Mouse (Mus musculus): ENCODE data around the gene Tspan15. TPM values are rescaled to one million over a fixed set of nuclear protein-coding genes. Genes with fewer than 3 reads are reported as not detected.

The Tspan15 gene
- polyA plus RNA-seq, 1 experiment from 2014 or later: 22.6 TPM

DNA sequence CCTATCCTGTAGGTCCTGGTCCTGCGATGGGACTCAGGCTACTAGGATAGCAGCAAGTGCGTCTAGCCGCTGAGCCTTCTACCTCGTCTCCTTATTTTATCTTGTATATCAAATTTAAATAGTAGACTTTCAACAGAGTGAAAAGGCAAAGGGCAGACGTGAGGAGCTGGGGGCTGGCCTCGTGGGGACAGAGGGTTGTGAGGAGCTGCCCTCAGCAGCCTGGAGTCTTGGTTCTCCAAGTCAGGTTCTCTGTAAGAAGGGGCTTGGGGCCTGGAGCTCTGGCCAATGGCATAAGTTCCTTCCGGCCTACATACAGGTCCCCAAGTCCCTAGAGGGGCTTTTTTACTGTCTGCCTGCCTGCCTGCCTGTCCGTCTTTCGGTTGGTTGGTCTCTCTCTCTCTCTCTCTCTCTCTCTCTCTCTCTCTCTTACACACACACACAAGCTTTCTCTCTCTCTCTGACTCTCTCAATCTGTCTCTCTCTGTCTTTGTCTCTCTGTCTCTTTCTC is 57.1 kb downstream of the Tspan15 start:
- no peak for DNase-seq (ENCODE audit: low read depth, low spot score)
- no peak for TF ChIP-seq CTCF (IDR thresholded peaks at IDR 0.05)

DNA sequence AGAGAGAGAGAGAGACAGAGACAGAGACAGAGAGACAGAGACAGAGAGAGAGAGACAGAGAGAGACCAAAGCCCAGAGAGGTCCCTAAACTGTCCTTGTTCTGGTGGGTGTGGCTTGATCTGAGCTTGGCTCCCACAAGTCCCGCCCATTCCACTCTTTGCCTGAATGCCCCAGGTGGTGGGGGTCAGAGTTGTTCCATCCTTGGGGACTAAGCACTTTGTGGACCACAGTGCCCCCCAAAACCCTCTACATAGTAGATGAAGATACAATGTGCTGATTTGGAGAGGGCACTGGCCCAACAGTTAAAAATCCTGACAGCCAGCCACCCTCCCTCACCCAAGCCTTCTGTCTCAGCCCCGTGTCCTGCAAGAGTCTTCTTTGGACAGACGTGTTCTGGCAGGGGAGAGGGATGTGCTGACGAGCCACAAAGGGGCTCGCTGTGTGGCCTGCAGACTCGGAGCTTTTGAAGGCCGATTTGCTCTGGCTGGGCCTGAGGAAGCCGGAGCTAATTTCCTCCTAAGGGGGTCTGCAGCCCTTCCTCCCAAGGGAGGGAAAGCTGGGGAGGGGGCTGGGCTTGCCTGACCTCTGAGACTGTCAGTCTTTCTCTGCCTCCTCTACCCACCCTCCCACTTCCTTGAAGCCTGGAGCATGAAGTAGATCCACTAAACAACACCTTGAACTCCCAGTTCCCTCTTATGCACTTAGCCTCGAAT is 58.1 kb downstream of the Tspan15 start:
- ChIA-PET POLR2A (no interaction called here), CTCF (interaction anchor here (2.1 kb wide), 1 partner anchor 10 kb away, joined by 9 read pairs; no protein-coding TSS in a partner anchor)
- no peak for DNase-seq (ENCODE audit: low read depth, low spot score)
- H3K27me3 ChIP-seq: peaks cover 26% of the 10 kb centered on the region
- in situ Hi-C loops (cut with MboI; ENCODE audit: low pct_unique_long_range_greater_than_20kb): loop anchor here (5.0 kb wide), 1 partner anchor 56 kb away; no protein-coding TSS in a partner anchor
- ATAC-seq: no peak
- no peak for TF ChIP-seq CTCF (IDR thresholded peaks at IDR 0.05)

More for the DNA sequence above, 57.1 kb downstream of the Tspan15 start:
- ChIA-PET POLR2A (interaction anchor here (0.7 kb wide), 1 partner anchor 164 kb away, joined by 3 read pairs; no protein-coding TSS in a partner anchor), CTCF (interaction anchor here (2.1 kb wide), 1 partner anchor 9 kb away, joined by 9 read pairs; no protein-coding TSS in a partner anchor)
- H3K27me3 ChIP-seq: peaks cover 27% of the 10 kb centered on the region
- ATAC-seq: no peak
- in situ Hi-C loops (cut with MboI; ENCODE audit: low pct_unique_long_range_greater_than_20kb): loop anchor here (5.0 kb wide), 1 partner anchor 57 kb away; no protein-coding TSS in a partner anchor

DNA sequence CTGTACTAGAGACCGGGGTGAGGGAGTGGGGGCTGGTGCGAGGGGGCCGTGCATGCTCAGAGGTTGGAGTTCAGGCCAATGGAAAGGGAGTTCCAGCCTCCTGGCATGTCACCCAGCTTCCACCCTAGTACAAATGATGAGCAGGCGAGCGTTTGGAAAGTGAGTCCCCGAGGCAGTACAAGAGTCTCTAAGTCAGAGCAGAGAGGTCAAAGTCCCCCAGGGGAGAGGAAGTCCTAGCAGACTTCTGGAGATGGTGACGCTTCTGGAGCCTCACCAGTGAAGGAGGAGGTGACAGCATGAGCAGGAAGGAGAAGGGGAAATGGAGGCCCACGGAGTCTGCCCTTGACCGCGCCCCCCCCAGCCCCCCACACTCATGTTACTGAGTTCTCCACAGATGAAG is 68.6 kb downstream of the Tspan15 start:
- ATAC-seq (no peak), DNase-seq (ENCODE audit: low read depth, low spot score) (no peak)
- ChIA-PET CTCF (no interaction called here), POLR2A (interaction anchor here (0.8 kb wide), 1 partner anchor 25 kb away, joined by 3 read pairs; no protein-coding TSS in a partner anchor)
- H3K27me3 ChIP-seq: peaks cover 35% of the 10 kb centered on the region
- no peak for TF ChIP-seq CTCF (IDR thresholded peaks at IDR 0.05)
- in situ Hi-C loops (cut with MboI; ENCODE audit: low pct_unique_long_range_greater_than_20kb): no loop called here

DNA sequence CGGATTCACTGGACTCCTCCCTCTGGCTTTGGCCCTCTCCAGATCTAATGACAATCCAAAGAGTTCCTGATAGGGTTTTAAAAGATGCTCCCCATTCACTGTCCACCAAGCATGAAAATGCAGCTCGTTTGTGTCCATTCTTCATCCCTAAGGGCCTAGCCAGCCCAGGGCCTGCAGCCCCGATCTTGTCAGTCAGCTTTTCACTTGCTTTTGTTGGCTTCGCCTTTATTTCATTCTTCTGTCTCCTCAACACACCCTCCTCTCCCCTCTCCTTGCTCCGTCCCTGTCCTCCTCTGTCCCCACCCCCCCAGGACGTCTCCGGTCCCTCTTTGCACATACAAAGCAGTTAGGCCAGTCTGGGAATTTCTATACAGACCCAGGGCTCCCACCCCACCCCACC is 81.1 kb downstream of the Tspan15 start:
- in situ Hi-C loops (cut with MboI; ENCODE audit: low pct_unique_long_range_greater_than_20kb): no loop called here
- peaks cover 29% of the 10 kb centered on the region for H3K27me3 ChIP-seq
- no peak for DNase-seq (ENCODE audit: low read depth, low spot score)
- no peak for ATAC-seq
- CTCF ChIA-PET: no interaction called here
- no peak for TF ChIP-seq CTCF (IDR thresholded peaks at IDR 0.05)
- POLR2A ChIA-PET: no interaction called here

DNA sequence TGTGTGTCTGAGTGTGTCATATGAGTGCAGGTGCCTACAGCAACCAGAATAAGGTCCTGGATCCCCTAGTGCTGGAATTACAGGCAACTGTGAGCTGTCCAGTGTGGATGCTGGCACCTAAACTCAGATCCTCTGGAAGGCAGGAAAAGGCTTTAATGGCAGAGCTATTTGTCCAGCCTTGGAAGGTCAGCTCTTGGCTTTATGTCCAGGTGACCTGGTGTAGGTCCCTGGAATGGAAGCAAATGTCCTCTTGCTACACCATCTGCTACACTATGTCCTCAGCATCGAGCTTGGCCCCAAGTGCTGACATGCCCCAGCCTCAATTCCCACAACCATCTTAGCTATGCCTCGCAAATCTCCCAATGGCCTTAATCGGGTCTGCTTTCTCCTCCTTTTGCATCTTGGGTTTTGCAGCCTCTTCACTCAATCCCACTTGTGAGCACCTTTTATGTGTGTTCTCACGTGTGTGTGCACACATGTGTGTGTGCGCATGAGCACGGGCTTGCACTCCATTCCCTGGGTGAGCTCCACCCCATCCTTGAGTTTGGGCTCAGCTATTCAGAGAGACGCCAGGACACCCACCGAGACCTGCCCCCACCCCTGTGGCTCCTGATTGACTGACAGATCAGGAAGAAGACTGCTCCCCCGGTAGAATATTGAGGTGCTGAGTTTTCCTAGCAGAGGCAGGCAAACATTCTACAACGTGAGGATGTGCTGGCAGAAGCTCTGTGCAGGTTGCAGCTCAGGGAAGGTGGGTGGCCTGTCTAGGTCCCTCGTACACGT is 83.4 kb downstream of the Tspan15 start:
- in situ Hi-C loops (cut with MboI; ENCODE audit: low pct_unique_long_range_greater_than_20kb): no loop called here
- no peak for DNase-seq (ENCODE audit: low read depth, low spot score)
- CTCF ChIA-PET: no interaction called here

DNA sequence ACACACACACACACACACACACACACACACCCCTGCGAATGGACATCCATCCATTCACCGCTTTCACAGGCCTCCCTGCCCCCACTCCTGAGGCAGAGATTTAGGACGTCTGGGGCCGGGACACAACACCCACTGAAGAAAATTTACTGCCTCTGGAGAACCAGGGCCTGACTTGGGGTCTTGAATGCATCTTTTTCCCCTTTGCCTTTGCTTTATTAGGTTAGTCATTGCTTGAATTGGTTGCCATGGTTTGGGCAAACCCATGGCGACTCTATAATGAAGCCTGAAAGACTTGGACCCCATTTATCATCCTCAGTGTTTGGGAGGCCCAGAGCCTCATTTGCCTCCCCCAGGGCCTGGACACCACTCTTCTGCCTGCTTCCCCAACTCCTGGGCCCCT is 85.1 kb downstream of the Tspan15 start:
- peaks cover 14% of the 10 kb centered on the region for H3K27me3 ChIP-seq
- in situ Hi-C loops (cut with MboI; ENCODE audit: low pct_unique_long_range_greater_than_20kb): no loop called here
- no peak for TF ChIP-seq CTCF (IDR thresholded peaks at IDR 0.05)
- POLR2A ChIA-PET: no interaction called here
- no peak for DNase-seq (ENCODE audit: low read depth, low spot score)
- CTCF ChIA-PET: no interaction called here
- ATAC-seq: no peak

More for the DNA sequence above, 83.4 kb downstream of the Tspan15 start:
- no peak for ATAC-seq
- H3K27me3 ChIP-seq: peaks cover 21% of the 10 kb centered on the region
- TF ChIP-seq CTCF (IDR thresholded peaks at IDR 0.05): no peak
- POLR2A ChIA-PET: interaction anchor here (0.5 kb wide), 1 partner anchor 237 kb away, joined by 4 read pairs; no protein-coding TSS in a partner anchor

DNA sequence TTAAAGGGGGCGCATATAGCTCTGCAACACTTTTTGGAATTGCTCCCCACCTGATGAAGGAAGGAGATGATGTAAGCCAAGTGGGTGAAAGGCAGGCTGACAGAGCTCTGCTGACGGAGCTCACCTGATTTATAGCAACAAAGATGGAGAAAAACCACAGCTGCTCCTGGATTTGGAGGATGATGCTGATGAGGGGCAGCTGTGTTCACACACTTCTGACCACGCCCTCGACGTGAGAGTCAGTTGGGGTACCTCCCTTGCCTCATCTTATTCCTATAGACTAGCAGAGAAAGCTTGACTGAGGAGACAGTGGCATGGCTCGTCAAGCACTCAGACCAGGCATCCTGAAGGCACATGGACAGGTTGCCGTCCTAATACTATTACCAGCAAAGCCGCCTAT is 87.2 kb downstream of the Tspan15 start, which contains the start of gene Fam241b:
Gene Fam241b, minus strand, starts transcription at position 101 of the 400 bp plus-strand sequence.
- CTCF ChIA-PET: no interaction called here

GRCm38 (mm10) chr10:62138040-62138439 is 93.0 kb downstream of the Tspan15 start:
- TF ChIP-seq CTCF (IDR thresholded peaks at IDR 0.05): no peak
- DNase-seq (ENCODE audit: low read depth, low spot score) (no peak), ATAC-seq (no peak)
- H3K27me3 ChIP-seq: peaks cover 29% of the 10 kb centered on the region
- POLR2A ChIA-PET: interaction anchor here (0.7 kb wide), 1 partner anchor 23 kb away, joined by 3 read pairs; no protein-coding TSS in a partner anchor
- CTCF ChIA-PET: no interaction called here
- in situ Hi-C loops (cut with MboI; ENCODE audit: low pct_unique_long_range_greater_than_20kb): no loop called here

More for the DNA sequence above, 87.2 kb downstream of the Tspan15 start, which contains the start of gene Fam241b:
- no peak for ATAC-seq
- H3K27me3 ChIP-seq: peaks cover 7% of the 10 kb centered on the region
- TF ChIP-seq CTCF (IDR thresholded peaks at IDR 0.05): no peak
- POLR2A ChIA-PET: no interaction called here
- DNase-seq (ENCODE audit: low read depth, low spot score): no peak
- in situ Hi-C loops (cut with MboI; ENCODE audit: low pct_unique_long_range_greater_than_20kb): no loop called here

DNA sequence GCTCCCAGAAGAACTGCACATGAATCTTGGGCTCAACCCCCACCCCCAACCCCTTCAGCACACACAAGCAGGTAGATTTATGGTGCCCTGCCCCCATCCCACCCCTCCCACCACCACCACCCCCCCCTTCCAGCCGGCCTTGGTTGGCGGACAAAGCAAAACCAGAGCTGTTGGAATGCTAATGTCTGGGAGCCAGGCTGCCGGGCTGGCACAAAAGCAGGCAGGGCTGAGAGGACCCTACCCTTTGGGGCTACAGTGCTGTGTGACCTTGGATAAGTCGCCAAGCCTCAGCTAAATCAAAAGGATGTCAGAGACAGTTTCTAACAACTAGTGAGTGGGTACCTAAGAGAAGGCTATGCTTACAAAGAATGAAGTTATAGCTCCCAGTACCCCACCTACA is 93.9 kb downstream of the Tspan15 start:
- DNase-seq (ENCODE audit: low read depth, low spot score): no peak
- no peak for TF ChIP-seq CTCF (IDR thresholded peaks at IDR 0.05)
- H3K27me3 ChIP-seq: peaks cover 38% of the 10 kb centered on the region
- ATAC-seq: no peak
- in situ Hi-C loops (cut with MboI; ENCODE audit: low pct_unique_long_range_greater_than_20kb): no loop called here
- ChIA-PET POLR2A (interaction anchor here (0.6 kb wide), 1 partner anchor 26 kb away, joined by 3 read pairs; no protein-coding TSS in a partner anchor), CTCF (no interaction called here)

DNA sequence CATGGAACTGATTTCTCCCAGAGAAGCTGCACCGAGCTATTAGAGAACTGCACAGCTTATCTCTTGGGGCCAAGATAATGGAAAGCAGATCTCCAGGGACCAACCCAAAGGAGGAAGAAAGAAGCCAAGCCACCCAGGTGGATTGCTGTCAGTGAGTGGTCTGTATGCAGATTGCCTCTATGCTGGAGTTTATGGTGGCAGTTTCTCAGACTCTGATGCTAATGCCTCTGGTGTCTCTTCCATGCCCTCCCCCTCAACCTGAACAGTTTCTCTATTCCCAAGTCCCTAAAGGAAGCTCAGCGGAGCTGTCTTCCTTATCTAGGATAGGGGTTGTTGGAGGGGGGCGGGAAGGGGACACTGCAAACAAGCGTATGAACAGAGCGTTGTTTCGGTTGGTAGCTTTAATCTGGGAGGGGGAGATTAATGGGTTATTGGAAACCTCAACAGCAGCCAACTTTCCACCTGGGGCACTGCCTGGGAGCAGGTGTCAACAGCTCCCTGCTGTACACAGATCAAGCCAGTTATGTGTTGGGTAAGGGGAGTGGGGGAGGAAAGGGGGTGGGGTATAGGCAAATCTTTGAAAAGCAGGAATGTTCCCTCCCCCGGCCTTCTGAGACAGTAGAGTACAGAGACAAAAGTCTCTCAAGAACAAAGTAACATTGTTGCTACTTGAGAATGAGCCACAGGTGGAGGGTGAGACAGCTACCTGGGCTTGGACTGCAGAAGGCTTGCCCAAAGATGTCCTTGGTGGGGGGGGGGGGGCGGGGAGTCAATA is 95.2 kb downstream of the Tspan15 start:
- in situ Hi-C loops (cut with MboI; ENCODE audit: low pct_unique_long_range_greater_than_20kb): no loop called here
- H3K27me3 ChIP-seq: peaks cover 44% of the 10 kb centered on the region
- ATAC-seq: no peak
- TF ChIP-seq CTCF (IDR thresholded peaks at IDR 0.05): no peak
- CTCF ChIA-PET: interaction anchor here (1.2 kb wide), 1 partner anchor 32 kb away, joined by 5 read pairs; no protein-coding TSS in a partner anchor
- POLR2A ChIA-PET: no interaction called here
- no peak for DNase-seq (ENCODE audit: low read depth, low spot score)

Other genes with a start within 250 kb of the Tspan15 start
- gene Neurog3, start 98.2 kb downstream of the Tspan15 start, polyA plus RNA-seq (2021): not detected
- gene Fam241b, start 87.3 kb downstream of the Tspan15 start, polyA plus RNA-seq (2021): 13.2 TPM
- 0.08 TPM for gene Tacr2, start 21.2 kb upstream of the Tspan15 start, polyA plus RNA-seq (2021)
- 240 TPM for gene Hk1, start 148.7 kb upstream of the Tspan15 start, polyA plus RNA-seq (2021)
- 0.22 TPM for gene Hkdc1, start 191.2 kb upstream of the Tspan15 start, polyA plus RNA-seq (2021)
- gene 4930507D05Rik, start 218.2 kb upstream of the Tspan15 start, polyA plus RNA-seq (2021): 0.24 TPM
- gene Supv3l1, start 218.5 kb upstream of the Tspan15 start, polyA plus RNA-seq (2021): 37.2 TPM

Data from Patski (cell line).